Mouse (Mus musculus) thymus, adult 2 months (tissue): ENCODE results near the gene Slc27a4. TPM values are rescaled to one million over a fixed set of nuclear protein-coding genes. Genes with fewer than 3 reads are reported as not detected.
A peak's percentile ranks its signal among the peaks of the same experiment; 100 is the strongest.
"Not testable (repeated sequence)": the region's sequence is repeated elsewhere in the genome, so short reads cannot be mapped to it uniquely, and the experiment has no call there.

ENCODE experiments used
- DNase-seq: peaks from one replicate; pipeline ENCODE4 v3.0.0; 2021
- H3K27ac ChIP-seq: fragments of 200-500 bp; 2 replicates; pipeline ENCODE4 v1.5.1; 2012; ENCODE audit warnings: low read length, control low read depth; ENCODE audit not compliant: control insufficient read depth, insufficient read depth
- H3K27me3 ChIP-seq: fragments of 200-500 bp; 2 replicates; pipeline ENCODE4 v1.6.1; 2012; ENCODE audit warnings: mild to moderate bottlenecking, low read length, moderate library complexity, mixed read lengths; ENCODE audit not compliant: control insufficient read depth, insufficient read depth
- H3K36me3 ChIP-seq: fragments of 200-500 bp; 2 replicates; pipeline ENCODE4 v1.6.1; 2012; ENCODE audit warnings: mild to moderate bottlenecking, low read length, moderate library complexity; ENCODE audit not compliant: control insufficient read depth, insufficient read depth
- H3K4me1 ChIP-seq: fragments of 200-500 bp; replicated peaks from 2 replicates; pipeline ENCODE4 v1.6.1; 2012; ENCODE audit warnings: low read length; ENCODE audit not compliant: control insufficient read depth, insufficient read depth
- H3K4me3 ChIP-seq: fragments of 200-500 bp; 2 replicates; pipeline ENCODE4 v1.5.1; 2012; ENCODE audit warnings: mild to moderate bottlenecking, low read length, control low read depth, moderate library complexity; ENCODE audit not compliant: control insufficient read depth, insufficient read depth
- CTCF ChIP-seq: fragments of 200-500 bp; IDR thresholded peaks from 2 replicates; pipeline ENCODE4 v1.5.1; 2012; ENCODE audit warnings: mild to moderate bottlenecking, control low read depth, low read length, moderate library complexity, borderline replicate concordance; ENCODE audit not compliant: control insufficient read depth, poor library complexity, insufficient read depth; ENCODE audit errors: extremely low read depth
- POLR2A ChIP-seq: fragments of 200-500 bp; IDR thresholded peaks from 2 replicates; pipeline ENCODE4 v1.6.1; 2012; ENCODE audit warnings: mild to moderate bottlenecking, low read length, control low read depth, moderate library complexity; ENCODE audit not compliant: control insufficient read depth, poor library complexity, insufficient read depth; ENCODE audit errors: extremely low read depth
- WGBS: fragments of 180-500 bp; shearing (Covaris S2); methylation state at CpG from one replicate; pipeline ENCODE4 v1.1.7; 2018; 5-methylcytosine and 5-hydroxymethylcytosine counted together
- polyA plus RNA-seq: library from polyadenylated mRNA; depleted of rRNA; stranded (reverse); fragments of >200 nt; gene quantifications from 2 replicates; pipeline ENCODE4 v1.2.3, GENCODE M21; 2012

Gene Slc27a4
- polyA plus RNA-seq, 1 experiment = 35.8 TPM

- peaks cover 4% of the 10 kb centered on the region; the same call in 1 of the 2 replicates for H3K36me3 ChIP-seq
- DNase-seq = no peak
- H3K4me1 ChIP-seq = no peaks in the 10 kb centered on the region
- H3K27ac ChIP-seq = no peak overlapping the region
- no peak overlapping the region for H3K4me3 ChIP-seq
- no peaks in the 10 kb centered on the region; the same call in 1 of the 2 replicates for H3K27me3 ChIP-seq
- WGBS = 85% methylated on average over 8 of the region's 8 CpGs
- no peak for TF ChIP-seq POLR2A
- no peak for TF ChIP-seq CTCF
Observed at GRCm38 (mm10) chr2:29771611-29772461, 30.6 kb upstream of the Slc27a4 start.

GRCm38 (mm10) chr2:29773323-29773722, 29.1 kb upstream of the Slc27a4 start:
- Histone ChIP-seq H3K27ac (no peak overlapping the region), H3K4me3 (no peak overlapping the region), H3K4me1 (no peaks in the 10 kb centered on the region), H3K27me3 (no peaks in the 10 kb centered on the region; the same call in 1 of the 2 replicates), H3K36me3 (peaks cover 18% of the 10 kb centered on the region)
- TF ChIP-seq CTCF (no peak), POLR2A (no peak)
- DNase-seq = no peak
- 88% methylated on average over 4 of the region's 4 CpGs for WGBS

DNA sequence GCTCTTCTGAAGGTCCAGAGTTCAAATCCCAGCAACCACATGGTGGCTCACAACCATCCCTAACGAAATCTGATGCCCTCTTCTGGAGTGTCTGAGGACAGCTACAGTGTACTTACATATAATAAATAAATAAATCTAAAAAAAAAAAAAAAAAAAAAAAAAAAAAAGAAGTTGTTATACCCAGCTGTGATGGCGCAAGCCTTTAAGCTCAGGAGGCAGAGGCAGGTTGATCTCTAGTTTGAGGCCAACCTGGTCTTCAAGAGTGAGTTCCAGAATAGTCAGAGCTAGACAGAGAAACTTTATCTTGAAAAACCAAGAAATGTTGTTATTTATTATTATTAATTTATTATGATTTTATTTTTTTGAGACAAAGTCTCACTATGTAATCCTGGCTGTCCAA, 21.2 kb upstream of the Slc27a4 start:
- not testable (repeated sequence) for H3K27me3 ChIP-seq, DNase-seq
- WGBS = 97% methylated on average over 2 of the region's 2 CpGs

GRCm38 (mm10) chr2:29784290-29784689, 18.1 kb upstream of the Slc27a4 start:
- 82% methylated on average over 4 of the region's 4 CpGs for WGBS
- no peak for TF ChIP-seq CTCF
- no peak for TF ChIP-seq POLR2A
- Histone ChIP-seq H3K4me1 (no peaks in the 10 kb centered on the region), H3K27ac (no peak overlapping the region), H3K4me3 (no peak overlapping the region), H3K36me3 (peaks cover 46% of the 10 kb centered on the region), H3K27me3 (no peaks in the 10 kb centered on the region)
- DNase-seq = no peak

More for the DNA sequence above, 21.2 kb upstream of the Slc27a4 start:
- H3K36me3 ChIP-seq = peaks cover 69% of the 10 kb centered on the region
- H3K27ac ChIP-seq, H3K4me1 ChIP-seq, H3K4me3 ChIP-seq: not testable (repeated sequence)

DNA sequence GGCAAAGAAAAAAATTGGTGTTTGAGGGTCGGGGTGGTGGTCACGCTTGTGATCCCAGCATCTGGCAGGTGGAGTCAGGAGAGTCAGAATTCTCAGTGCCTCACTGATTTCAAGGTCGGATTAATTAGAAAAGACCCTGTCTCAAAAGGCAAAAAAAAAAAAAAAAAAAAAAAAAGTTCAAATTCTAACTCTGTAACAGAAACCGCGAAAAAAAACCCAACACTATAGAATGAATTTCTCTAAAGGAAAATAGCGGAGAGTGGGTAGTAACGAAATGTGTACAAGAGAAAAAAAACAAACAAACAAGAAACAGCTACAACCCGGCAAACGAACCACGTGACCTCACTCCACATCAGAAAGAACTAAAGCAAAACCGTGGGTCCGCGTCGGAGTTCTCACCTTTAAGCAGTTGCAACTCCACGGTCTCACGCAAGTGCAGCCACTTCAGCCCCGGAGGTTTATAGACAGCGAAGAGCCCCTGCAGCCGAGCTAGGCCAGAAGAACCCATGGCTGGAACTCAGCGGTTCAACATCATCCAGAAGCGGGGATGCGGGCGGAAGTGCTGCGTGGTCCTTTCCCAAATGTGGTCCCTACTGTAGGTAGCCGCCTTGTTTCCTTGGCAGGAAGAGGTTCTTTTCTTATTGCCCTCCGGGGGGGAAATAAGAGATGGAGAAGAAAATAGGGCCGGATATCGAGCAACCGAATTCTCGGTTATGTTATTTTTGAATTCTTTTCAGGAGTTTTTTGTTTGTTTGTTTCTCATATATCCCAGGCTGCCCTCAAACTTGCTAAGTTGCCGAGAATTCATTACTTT, 15.1 kb upstream of the Slc27a4 start, which contains the start of gene Coq4:
Coq4 (plus strand) TSS at position 390 of the 814 bp plus-strand sequence.
- H3K4me1 ChIP-seq = no peaks in the 10 kb centered on the region
- peak within 1 kb of the TSS; percentile 100 for H3K4me3 ChIP-seq
- 2% methylated on average over 31 of the region's 31 CpGs for WGBS
- H3K27ac ChIP-seq = peak within 1 kb of the TSS; percentile 54; the same call in 1 of the 2 replicates
- H3K36me3 ChIP-seq = peaks cover 26% of the 10 kb centered on the region
- H3K27me3 ChIP-seq = no peaks in the 10 kb centered on the region
- peak; percentile 91 for DNase-seq
- peak; percentile 39; the same call in 1 of the 2 replicates for TF ChIP-seq POLR2A
- TF ChIP-seq CTCF = no peak

DNA sequence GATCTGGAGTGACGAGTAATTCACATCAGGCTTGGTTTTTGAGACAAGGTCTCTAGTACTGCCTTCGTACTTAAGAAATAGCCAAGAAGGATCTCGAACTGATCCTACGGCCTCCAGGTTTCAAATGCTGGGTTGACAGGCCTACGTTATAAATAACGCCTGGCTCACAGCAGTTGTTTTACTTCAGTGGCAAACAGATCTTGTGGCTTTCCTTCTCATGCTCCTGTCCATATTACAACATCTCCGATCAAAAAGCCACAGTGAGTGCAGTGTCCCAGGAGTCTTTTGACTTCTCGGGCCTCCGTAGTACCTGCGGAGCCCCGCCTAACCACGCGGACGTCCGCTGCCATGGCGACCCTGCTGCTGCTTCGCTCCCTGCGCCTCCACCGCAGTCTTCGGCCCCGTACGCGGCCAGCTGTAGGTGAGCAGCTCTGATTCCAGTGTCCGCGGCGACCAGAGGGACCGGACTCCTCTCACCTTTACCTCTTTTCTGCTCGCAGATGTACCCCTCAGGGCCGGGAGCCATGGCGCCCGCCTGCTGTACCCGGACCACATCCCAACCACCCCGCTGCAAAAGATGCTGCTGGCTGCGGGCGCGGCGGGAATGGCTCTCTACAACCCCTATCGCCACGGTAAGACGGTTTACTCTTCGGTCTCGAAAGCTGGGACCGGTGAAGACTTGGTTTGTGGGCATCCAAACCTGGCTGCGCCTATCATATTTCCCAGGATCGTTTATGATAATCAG, 14.3 kb upstream of the Slc27a4 start, which contains the start of gene Trub2:
Trub2 (minus strand) TSS at position 566 of the 745 bp plus-strand sequence.
- peak; percentile 88 for DNase-seq
- peaks cover 18% of the 10 kb centered on the region for H3K36me3 ChIP-seq
- WGBS = under 1% methylated on average over 45 of the region's 45 CpGs

More for the DNA sequence above, 14.3 kb upstream of the Slc27a4 start, which contains the start of gene Trub2:
- peak within 1 kb of the TSS; percentile 54; the same call in 1 of the 2 replicates for H3K27ac ChIP-seq
- H3K4me3 ChIP-seq = peak within 1 kb of the TSS; percentile 100
- TF ChIP-seq POLR2A (no peak), CTCF (peak; percentile 36; the same call in 1 of the 2 replicates)
- no peaks in the 10 kb centered on the region for H3K27me3 ChIP-seq
- H3K4me1 ChIP-seq = no peaks in the 10 kb centered on the region
